Mouse (Mus musculus) stomach, embryonic 16.5 days (tissue): Measurements from ENCODE around the gene Dppa5a. TPM values are rescaled to one million over a fixed set of nuclear protein-coding genes. Genes with fewer than 3 reads are reported as not detected.
"Not testable (repeated sequence)": the region's sequence is repeated elsewhere in the genome, so short reads cannot be mapped to it uniquely, and the experiment has no call there.

Experiments
- ATAC-seq: fragments of 200-750 bp; cut with Nextera tagmentation; 2 replicates; pipeline ENCODE4 v1.8.0; 2017; ENCODE audit warnings: moderate number of reproducible peaks, moderate TSS enrichment; ENCODE audit not compliant: insufficient read depth, low FRiP score
- H3K27ac ChIP-seq: fragments of 300-500 bp; sonication (generic); 2 replicates; pipeline ENCODE4 v1.5.1; 2014; ENCODE audit warnings: low read length
- H3K27me3 ChIP-seq: fragments of 300-500 bp; sonication (generic); 2 replicates; pipeline ENCODE4 v1.6.1; 2014; ENCODE audit warnings: low read length, control low read depth, mixed read lengths; ENCODE audit not compliant: control insufficient read depth, insufficient read depth
- H3K36me3 ChIP-seq: fragments of 300-500 bp; sonication (generic); 2 replicates; pipeline ENCODE4 v1.6.1; 2014; ENCODE audit warnings: low read length; ENCODE audit not compliant: control insufficient read depth, insufficient read depth
- H3K4me1 ChIP-seq: fragments of 300-500 bp; sonication (generic); 2 replicates; pipeline ENCODE4 v1.6.1; 2014; ENCODE audit warnings: low read length, control low read depth, mixed read lengths; ENCODE audit not compliant: control insufficient read depth, insufficient read depth
- H3K4me2 ChIP-seq: fragments of 300-500 bp; sonication (generic); 2 replicates; pipeline ENCODE4 v1.6.1; 2014; ENCODE audit warnings: low read depth, low read length, mixed read lengths
- H3K4me3 ChIP-seq: fragments of 300-500 bp; sonication (generic); replicated peaks from 2 replicates; pipeline ENCODE4 v1.5.1; 2014; ENCODE audit warnings: mild to moderate bottlenecking, low read length
- H3K9ac ChIP-seq: fragments of 300-500 bp; sonication (generic); 2 replicates; pipeline ENCODE4 v1.6.1; 2014; ENCODE audit warnings: low read length
- H3K9me3 ChIP-seq: fragments of 300-500 bp; sonication (generic); replicated peaks from 2 replicates; pipeline ENCODE4 v1.6.1; 2016; ENCODE audit warnings: low read length, control low read depth; ENCODE audit not compliant: control insufficient read depth
- WGBS: fragments of 180-500 bp; shearing (Covaris S2); extraction: QIAGEN DNeasy Blood & Tissue Kit; methylation state at CpG from one replicate; pipeline ENCODE4 v1.1.7; 2014; 5-methylcytosine and 5-hydroxymethylcytosine counted together
- polyA plus RNA-seq: library from polyadenylated mRNA; unstranded; fragments of >200 nt; fragmentation: Nextera tagmentation; extraction: Ambion mirVana; gene quantifications from 2 replicates; pipeline ENCODE4 v1.2.1, GENCODE M21; 2015

Gene Dppa5a
- polyA plus RNA-seq, 1 experiment from 2014 or later: 0.23 TPM

- not testable (repeated sequence) for H3K4me3 ChIP-seq, H3K9me3 ChIP-seq
These were observed 24.9 kb downstream of the Dppa5a start for GRCm38 (mm10) chr9:78343055-78343454.

GRCm38 (mm10) chr9:78342494-78342893, 25.5 kb downstream of the Dppa5a start:
- H3K4me1 ChIP-seq, H3K9ac ChIP-seq, H3K4me3 ChIP-seq, ATAC-seq, H3K4me2 ChIP-seq, H3K27ac ChIP-seq, H3K27me3 ChIP-seq, H3K9me3 ChIP-seq, H3K36me3 ChIP-seq: not testable (repeated sequence)
- WGBS: 91% methylated on average over 4 of the region's 4 CpGs

More at GRCm38 (mm10) chr9:78343055-78343454, 24.9 kb downstream of the Dppa5a start:
- not testable (repeated sequence) for H3K36me3 ChIP-seq, H3K27me3 ChIP-seq, H3K4me1 ChIP-seq, ATAC-seq, H3K9ac ChIP-seq, H3K4me2 ChIP-seq, H3K27ac ChIP-seq
- 89% methylated on average over 9 of the region's 9 CpGs for WGBS

DNA sequence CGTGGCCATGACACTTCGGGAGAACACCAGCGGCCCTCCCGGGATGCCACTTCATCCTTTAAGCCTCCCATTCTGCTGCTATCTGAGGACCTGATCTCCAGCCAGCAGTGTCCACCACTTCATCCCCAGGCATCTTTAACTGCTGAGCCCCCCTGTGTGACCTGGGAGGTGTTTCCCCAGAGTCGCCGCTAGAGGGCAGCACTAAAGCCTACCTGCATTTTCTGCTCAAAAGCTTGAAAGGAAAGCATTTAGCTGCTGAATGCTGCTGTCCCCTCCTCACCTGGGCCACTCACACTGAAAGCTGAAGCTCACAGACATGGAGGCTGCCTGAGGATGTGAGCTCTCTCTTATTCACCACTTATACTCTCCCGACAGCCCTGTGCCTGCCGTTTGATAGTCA, 27.7 kb downstream of the Dppa5a start:
- H3K4me3 ChIP-seq, H3K9me3 ChIP-seq, H3K36me3 ChIP-seq, H3K4me2 ChIP-seq, H3K27ac ChIP-seq, H3K9ac ChIP-seq, H3K4me1 ChIP-seq, H3K27me3 ChIP-seq, ATAC-seq: not testable (repeated sequence)
- 16% methylated on average over 8 of the region's 8 CpGs for WGBS

DNA sequence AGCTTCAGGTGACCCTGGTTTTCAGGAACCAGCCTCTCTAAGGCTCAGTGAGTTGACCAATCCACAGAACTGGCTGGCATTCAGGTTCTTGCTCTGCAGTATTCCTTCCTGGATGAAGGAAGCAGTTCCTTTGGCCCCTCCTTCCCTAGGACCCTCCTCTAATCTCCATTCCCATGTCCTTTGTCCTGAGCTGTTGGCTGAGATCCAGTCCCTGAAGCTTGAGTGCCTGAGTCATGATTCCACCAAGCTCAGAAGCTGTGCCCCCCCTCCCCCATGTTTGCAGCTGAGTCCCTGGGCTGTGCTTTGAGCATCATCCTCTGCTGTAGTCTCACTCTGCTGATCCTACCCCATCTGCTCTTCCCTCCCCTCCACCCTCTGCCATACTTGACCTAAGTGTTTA, 30.9 kb downstream of the Dppa5a start:
- H3K4me3 ChIP-seq, H3K9me3 ChIP-seq, H3K27ac ChIP-seq, H3K9ac ChIP-seq, H3K4me2 ChIP-seq, H3K36me3 ChIP-seq, H3K27me3 ChIP-seq, H3K4me1 ChIP-seq: not testable (repeated sequence)
- ATAC-seq: peak; percentile 71

DNA sequence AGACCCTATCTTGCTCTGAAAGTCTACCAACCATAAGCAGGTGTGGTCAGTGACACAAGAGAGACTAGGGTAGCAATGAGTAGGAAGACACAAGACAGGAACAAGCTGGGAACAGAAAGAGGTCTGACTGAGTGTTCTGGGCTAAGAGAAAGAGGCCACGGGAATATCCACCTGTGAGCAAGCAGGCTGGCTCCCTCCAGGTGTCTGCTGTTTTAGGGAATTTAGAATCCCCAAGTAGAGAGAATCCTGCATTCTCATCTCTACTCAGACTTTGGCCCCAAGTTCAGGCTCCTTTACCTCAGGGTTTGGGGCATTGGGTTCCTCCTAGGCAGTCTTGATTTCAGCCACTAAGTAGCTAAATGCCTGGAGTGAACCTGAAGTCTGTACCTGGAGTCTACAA, 40.7 kb downstream of the Dppa5a start, which contains the start of gene Omt2b:
Omt2b (plus strand) TSS at position 301 of the 400 bp plus-strand sequence.
- WGBS: 86% methylated on average over 1 of the region's 1 CpGs
- H3K9me3 ChIP-seq, H3K27me3 ChIP-seq, H3K4me2 ChIP-seq, H3K9ac ChIP-seq, ATAC-seq, H3K27ac ChIP-seq, H3K4me3 ChIP-seq, H3K36me3 ChIP-seq, H3K4me1 ChIP-seq: not testable (repeated sequence)

DNA sequence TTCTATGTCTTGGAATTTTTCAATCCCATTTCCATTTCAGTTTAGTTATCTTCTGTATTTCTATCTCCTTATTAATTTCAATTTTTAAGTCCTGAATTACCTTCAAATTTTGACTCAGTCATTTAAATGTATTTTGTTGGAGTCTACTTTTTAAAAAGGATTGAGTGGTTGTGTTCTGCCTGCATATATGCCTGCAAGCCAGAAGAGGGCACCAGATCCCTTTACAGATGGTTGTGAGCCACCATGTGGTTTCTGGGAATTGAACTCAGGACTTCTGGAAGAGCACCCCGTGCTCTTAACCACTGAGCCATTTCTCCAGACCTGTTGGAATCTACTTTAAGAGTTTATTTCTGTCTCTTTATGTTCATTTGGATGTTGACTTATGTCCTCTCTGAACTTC, 48.5 kb downstream of the Dppa5a start:
- Histone ChIP-seq H3K27ac (no peak overlapping the region), H3K27me3 (no peaks in the 10 kb centered on the region), H3K9me3 (no peaks in the 10 kb centered on the region), H3K36me3 (no peaks in the 10 kb centered on the region), H3K4me1 (no peaks in the 10 kb centered on the region), H3K4me3 (no peak overlapping the region), H3K4me2 (no peak overlapping the region), H3K9ac (no peak overlapping the region)
- WGBS: 36% methylated on average over 1 of the region's 1 CpGs
- ATAC-seq: no peak

Other genes with a start within 250 kb of the Dppa5a start
- gene Gsta4, start 185.4 kb downstream of the Dppa5a start, polyA plus RNA-seq: 784 and 968 TPM in 2 replicates
- 109 and 152 TPM in 2 replicates for gene Gsta1, start 137.5 kb downstream of the Dppa5a start, polyA plus RNA-seq
- 87.2 and 133 TPM in 2 replicates for gene Gm3776, start 111.0 kb downstream of the Dppa5a start, polyA plus RNA-seq
- 0.36 and 0.65 TPM in 2 replicates for gene Gm10639, start 78.3 kb downstream of the Dppa5a start, polyA plus RNA-seq
- not detected in 2 replicates for gene Omt2a, start 53.4 kb downstream of the Dppa5a start, polyA plus RNA-seq
- not detected in 2 replicates for gene Omt2b, start 40.6 kb downstream of the Dppa5a start, polyA plus RNA-seq
- gene Gsta2, start 12.4 kb downstream of the Dppa5a start, polyA plus RNA-seq: 31.3 and 32.1 TPM in 2 replicates
- gene Ooep, start 10.5 kb upstream of the Dppa5a start, polyA plus RNA-seq: 0.55 and 0.75 TPM in 2 replicates
- 0.14 and 0.15 TPM in 2 replicates for gene Ddx43, start 27.6 kb upstream of the Dppa5a start, polyA plus RNA-seq
- gene Cgas, start 75.1 kb upstream of the Dppa5a start, polyA plus RNA-seq: 2.2 and 2.9 TPM in 2 replicates
- gene Mto1, start 80.0 kb upstream of the Dppa5a start, polyA plus RNA-seq: 24.4 and 26.0 TPM in 2 replicates
- 0.62 and 0.70 TPM in 2 replicates for gene Gm17324, start 80.6 kb upstream of the Dppa5a start, polyA plus RNA-seq
- gene Eef1a1, start 121.0 kb upstream of the Dppa5a start, polyA plus RNA-seq: 4,219 and 4,255 TPM in 2 replicates
- 21.4 and 23.2 TPM in 2 replicates for gene Slc17a5, start 219.9 kb upstream of the Dppa5a start, polyA plus RNA-seq
- 13.6 and 14.1 TPM in 2 replicates for gene Cd109, start 247.4 kb upstream of the Dppa5a start, polyA plus RNA-seq